Mouse (Mus musculus): ENCODE data around the gene Paqr4.

The Paqr4 gene

GRCm38 (mm10) chr17:23749400-23750191 lies 8.9 kb upstream of the Paqr4 start:
- no peak for DNase-seq (ENCODE audit: low spot score in 2 of 2)

- DNase-seq (ENCODE audit: low spot score in 2 of 2) = no peak
Measured at GRCm38 (mm10) chr17:23748631-23749391, 8.1 kb upstream of the Paqr4 start.

GRCm38 (mm10) chr17:23748026-23748425 lies 7.4 kb upstream of the Paqr4 start:
- DNase-seq (ENCODE audit: low spot score in 2 of 2) = no peak

- DNase-seq (ENCODE audit: low spot score in 2 of 2) = no peak
Measured at GRCm38 (mm10) chr17:23747471-23747870, 6.8 kb upstream of the Paqr4 start.

- no peak for DNase-seq (ENCODE audit: low spot score in 2 of 2)
Measured at GRCm38 (mm10) chr17:23746767-23747166, 6.1 kb upstream of the Paqr4 start.

- no peak for DNase-seq (ENCODE audit: low spot score in 2 of 2)
Measured at GRCm38 (mm10) chr17:23746311-23746710, 5.6 kb upstream of the Paqr4 start.

GRCm38 (mm10) chr17:23745301-23746251 lies 4.9 kb upstream of the Paqr4 start, which contains the start of gene Kremen2:
Gene Kremen2 (minus strand): TSS chr17:23745833.
- DNase-seq (ENCODE audit: low spot score in 2 of 2) = no peak

GRCm38 (mm10) chr17:23744651-23745050 lies 4.0 kb upstream of the Paqr4 start:
- DNase-seq (ENCODE audit: low spot score in 2 of 2) = no peak

- no peak for DNase-seq (ENCODE audit: low spot score in 2 of 2)
Measured at GRCm38 (mm10) chr17:23744076-23744475, 3.4 kb upstream of the Paqr4 start.

- no peak for DNase-seq (ENCODE audit: low spot score in 2 of 2)
Measured at GRCm38 (mm10) chr17:23742941-23743340, 2.3 kb upstream of the Paqr4 start.

GRCm38 (mm10) chr17:23742210-23742793 lies 1.6 kb upstream of the Paqr4 start:
- no peak for DNase-seq (ENCODE audit: low spot score in 2 of 2)

GRCm38 (mm10) chr17:23741359-23742209 lies 917 bp upstream of the Paqr4 start:
- DNase-seq (ENCODE audit: low spot score in 2 of 2) = no peak

GRCm38 (mm10) chr17:23740136-23740584 lies 507 bp downstream of the Paqr4 start:
- peak; percentile 86 to 93 for DNase-seq (ENCODE audit: low spot score in 2 of 2)

- DNase-seq (ENCODE audit: low spot score in 2 of 2) = peak in 1 of 2 experiments; percentile 55
Measured at GRCm38 (mm10) chr17:23739202-23740135, 1.2 kb downstream of the Paqr4 start.

- DNase-seq (ENCODE audit: low spot score in 2 of 2) = no peak
Measured at GRCm38 (mm10) chr17:23738836-23739201, 1.8 kb downstream of the Paqr4 start.

GRCm38 (mm10) chr17:23737493-23738445 lies 2.9 kb downstream of the Paqr4 start:
- DNase-seq (ENCODE audit: low spot score in 2 of 2) = no peak

GRCm38 (mm10) chr17:23734341-23734740 lies 6.3 kb downstream of the Paqr4 start:
- DNase-seq (ENCODE audit: low spot score in 2 of 2) = no peak

- DNase-seq (ENCODE audit: low spot score in 2 of 2) = no peak
Measured at GRCm38 (mm10) chr17:23730441-23730840, 10.2 kb downstream of the Paqr4 start.
